Mouse (Mus musculus) left cerebral cortex, postnatal 36 days (tissue): ENCODE measurements around the gene Prickle2. TPM values are rescaled to one million over a fixed set of nuclear protein-coding genes. Genes with fewer than 3 reads are reported as not detected.

Source experiments
- total RNA-seq, 2 experiments: library from RNA; stranded (reverse); gene quantifications; 2 replicates each; pipeline ENCODE4 v1.2.3; 2021

Gene Prickle2
- total RNA-seq, 2 experiments from 2014 or later, result 164 to 189 TPM

Other genes with a start within 250 kb of the Prickle2 start
- not detected for gene A730049H05Rik, start 110.3 kb upstream of the Prickle2 start, total RNA-seq
- gene Gm15737, start 163.2 kb upstream of the Prickle2 start, total RNA-seq, result not detected
- 1 to 10 TPM; 2.0 to 3.5 TPM for gene Adamts9, start 237.3 kb upstream of the Prickle2 start, total RNA-seq